Mouse (Mus musculus) myocyte (in vitro differentiated cells): Measurements from ENCODE around the gene Olfr698. TPM values are rescaled to one million over a fixed set of nuclear protein-coding genes. Genes with fewer than 3 reads are reported as not detected.
"Not testable (repeated sequence)": the region's sequence is repeated elsewhere in the genome, so short reads cannot be mapped to it uniquely, and the experiment has no call there.

Experiments
- H3K27me3 ChIP-seq: one replicate; pipeline ENCODE4 v1.6.1; 2011; ENCODE audit not compliant: control insufficient read depth, insufficient read depth, insufficient read length
- H3K36me3 ChIP-seq: one replicate; pipeline ENCODE4 v1.6.1; 2011; ENCODE audit not compliant: control insufficient read depth, insufficient read depth
- H3K4me2 ChIP-seq: one replicate; pipeline ENCODE4 v1.6.1; 2011; ENCODE audit warnings: low read depth, control low read depth
- H3K4me3 ChIP-seq: one replicate; pipeline ENCODE4 v1.5.1; 2011; ENCODE audit warnings: mild to moderate bottlenecking, control low read depth, moderate library complexity
- H3K79me2 ChIP-seq: one replicate; pipeline ENCODE4 v1.6.1; 2011; ENCODE audit not compliant: control insufficient read depth, insufficient read depth
- H3ac ChIP-seq: one replicate; pipeline ENCODE4 v1.6.1; 2011; ENCODE audit not compliant: control insufficient read depth, insufficient read length
- CEBPB ChIP-seq: IDR thresholded peaks from 2 replicates; pipeline ENCODE4 v1.6.1; 2011; ENCODE audit warnings: mild to moderate bottlenecking, moderate library complexity; ENCODE audit not compliant: poor library complexity, insufficient read depth, severe bottlenecking
- E2F4 ChIP-seq: IDR thresholded peaks from one replicate; pipeline ENCODE4 v1.6.1; 2011; ENCODE audit warnings: mild to moderate bottlenecking, control low read depth, moderate library complexity; ENCODE audit not compliant: insufficient read depth
- MAX ChIP-seq: IDR thresholded peaks from one replicate; pipeline ENCODE4 v1.6.1; 2011; ENCODE audit warnings: low read depth, mild to moderate bottlenecking, control low read depth
- MYOD1 ChIP-seq, 3 experiments: IDR thresholded peaks; one replicate each; pipeline ENCODE4 v1.6.1; 2011; ENCODE audit warnings: control low read depth in 2 of 3, low read depth in 2 of 3, mild to moderate bottlenecking in 2 of 3, moderate library complexity in 1 of 3; ENCODE audit not compliant: insufficient read length in 2 of 3, control insufficient read depth in 1 of 3
- MYOG ChIP-seq, 3 experiments: IDR thresholded peaks; one replicate each; pipeline ENCODE4 v1.6.1; 2011; ENCODE audit warnings: control low read depth in 2 of 3, low read depth in 2 of 3, mild to moderate bottlenecking in 2 of 3; ENCODE audit not compliant: insufficient read length in 2 of 3, control insufficient read depth in 1 of 3, insufficient read depth in 1 of 3
- POLR2A ChIP-seq: IDR thresholded peaks from one replicate; pipeline ENCODE4 v1.6.1; 2011; ENCODE audit warnings: low read depth, mild to moderate bottlenecking, control low read depth, moderate library complexity; ENCODE audit not compliant: insufficient read length
- POLR2AphosphoS2 ChIP-seq: IDR thresholded peaks from one replicate; pipeline ENCODE4 v1.6.1; 2011; ENCODE audit warnings: low read depth, control low read depth; ENCODE audit not compliant: insufficient read length
- REST ChIP-seq: IDR thresholded peaks from one replicate; pipeline ENCODE4 v1.6.1; 2011; ENCODE audit warnings: mild to moderate bottlenecking, control low read depth, moderate library complexity; ENCODE audit not compliant: insufficient read depth, insufficient read length
- SRF ChIP-seq: IDR thresholded peaks from one replicate; pipeline ENCODE4 v1.6.1; 2011; ENCODE audit warnings: low read depth; ENCODE audit not compliant: control insufficient read depth, insufficient read length
- TCF12 ChIP-seq: IDR thresholded peaks from one replicate; pipeline ENCODE4 v1.6.1; 2011; ENCODE audit warnings: mild to moderate bottlenecking, control low read depth; ENCODE audit not compliant: poor library complexity, insufficient read depth, severe bottlenecking
- TCF3 ChIP-seq: IDR thresholded peaks from one replicate; pipeline ENCODE4 v1.6.1; 2011; ENCODE audit warnings: low read depth, control low read depth; ENCODE audit not compliant: insufficient read length
- USF1 ChIP-seq: IDR thresholded peaks from one replicate; pipeline ENCODE4 v1.6.1; 2011; ENCODE audit warnings: low read depth, mild to moderate bottlenecking, control low read depth, moderate library complexity
- polyA plus RNA-seq: library from polyadenylated mRNA; unstranded; fragments of >200 nt; fragmentation: generic; extraction: Trizol; gene quantifications from one replicate; pipeline ENCODE4 v1.2.1, GENCODE M21; 2012; ENCODE audit warnings: missing spikeins

The Olfr698 gene
- polyA plus RNA-seq, 1 experiment, result not detected

DNA sequence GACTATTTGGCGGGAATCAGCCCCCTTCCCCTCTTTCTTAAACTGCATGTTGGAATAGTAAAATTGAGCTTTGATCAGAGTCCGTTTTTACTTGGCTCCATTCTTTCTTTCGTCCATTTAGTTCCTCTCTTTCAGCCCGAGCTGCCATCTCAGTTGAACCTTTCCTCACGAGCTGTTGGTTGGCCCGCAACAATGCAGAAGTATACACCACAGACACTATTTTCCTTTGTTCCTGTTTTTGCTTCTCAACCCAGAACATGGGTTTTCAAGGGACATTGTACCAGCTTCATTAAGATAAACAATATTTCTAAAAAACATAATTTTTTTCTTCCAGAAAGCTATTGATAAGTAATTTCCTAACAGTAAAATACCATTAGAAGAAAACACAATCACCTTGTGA, 43.7 kb downstream of the Olfr698 start:
- Histone ChIP-seq H3ac (no peak overlapping the region), H3K36me3 (no peaks in the 10 kb centered on the region), H3K27me3 (no peaks in the 10 kb centered on the region), H3K4me3 (no peak overlapping the region), H3K4me2 (no peak overlapping the region), H3K79me2 (no peaks in the 10 kb centered on the region)
- TF ChIP-seq TCF12 (no peak), CEBPB (no peak), USF1 (no peak), TCF3 (no peak), MAX (no peak), MYOD1 (IDR thresholded peaks at IDR 0.05; ENCODE audit: control insufficient read depth in 1 of 3, insufficient read length in 2 of 3, low read depth in 2 of 3) (no peak), SRF (no peak), POLR2A (no peak), REST (no peak), MYOG (IDR thresholded peaks at IDR 0.05; ENCODE audit: control insufficient read depth in 1 of 3, insufficient read depth in 1 of 3, insufficient read length in 2 of 3, low read depth in 2 of 3) (no peak), E2F4 (no peak), POLR2AphosphoS2 (no peak)

DNA sequence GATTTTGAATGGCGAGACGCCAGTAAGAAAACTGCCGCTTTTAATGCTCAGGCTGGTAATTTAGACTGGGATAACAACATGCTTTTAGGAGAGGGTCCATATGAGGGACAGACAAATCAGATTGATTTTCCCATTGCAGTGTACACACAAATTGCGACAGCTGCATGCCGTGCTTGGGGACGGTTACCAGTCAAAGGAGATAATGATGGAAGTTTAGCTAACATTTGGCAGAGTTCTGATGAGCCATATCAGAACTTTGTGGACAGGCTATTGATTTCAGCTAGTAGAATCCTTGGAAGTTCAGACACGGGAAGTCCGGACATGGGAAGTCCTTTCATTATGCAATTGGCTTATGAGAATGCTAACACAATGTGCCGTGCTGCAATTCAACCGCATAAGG, 47.5 kb downstream of the Olfr698 start:
- H3ac ChIP-seq, H3K79me2 ChIP-seq, H3K4me3 ChIP-seq, H3K4me2 ChIP-seq, H3K36me3 ChIP-seq, H3K27me3 ChIP-seq: not testable (repeated sequence)

Other genes starting within 250 kb of the Olfr698 start
- not detected for gene Olfr693, start 74.8 kb downstream of the Olfr698 start, polyA plus RNA-seq
- gene Olfr694, start 63.6 kb downstream of the Olfr698 start, polyA plus RNA-seq, result not detected
- gene Olfr695, start 39.0 kb downstream of the Olfr698 start, polyA plus RNA-seq, result not detected
- not detected for gene Olfr697, start 13.0 kb downstream of the Olfr698 start, polyA plus RNA-seq
- not detected for gene Olfr699, start 37.8 kb upstream of the Olfr698 start, polyA plus RNA-seq
- gene Olfr700, start 53.4 kb upstream of the Olfr698 start, polyA plus RNA-seq, result not detected
- not detected for gene Olfr701, start 58.7 kb upstream of the Olfr698 start, polyA plus RNA-seq
- not detected for gene Olfr702, start 78.5 kb upstream of the Olfr698 start, polyA plus RNA-seq
- not detected for gene Olfr703, start 88.0 kb upstream of the Olfr698 start, polyA plus RNA-seq
- not detected for gene Olfr704, start 107.8 kb upstream of the Olfr698 start, polyA plus RNA-seq
- gene Olfr705, start 121.5 kb upstream of the Olfr698 start, polyA plus RNA-seq, result not detected
- not detected for gene Olfr706, start 132.8 kb upstream of the Olfr698 start, polyA plus RNA-seq
- gene Olfr707, start 145.8 kb upstream of the Olfr698 start, polyA plus RNA-seq, result not detected
- gene Olfr1532-ps1, start 152.6 kb upstream of the Olfr698 start, polyA plus RNA-seq, result not detected
- not detected for gene Olfr709-ps1, start 176.8 kb upstream of the Olfr698 start, polyA plus RNA-seq
- not detected for gene Olfr710, start 192.9 kb upstream of the Olfr698 start, polyA plus RNA-seq
- not detected for gene Olfr6, start 208.5 kb upstream of the Olfr698 start, polyA plus RNA-seq
- gene Olfr711, start 220.1 kb upstream of the Olfr698 start, polyA plus RNA-seq, result not detected